Mouse (Mus musculus) intestine, embryonic 16.5 days (tissue): ENCODE measurements around the gene Gm5901. TPM values are rescaled to one million over a fixed set of nuclear protein-coding genes. Genes with fewer than 3 reads are reported as not detected.
A peak's percentile ranks its signal among the peaks of the same experiment; 100 is the strongest.

Experiments used
- ATAC-seq: fragments of 200-750 bp; cut with Nextera tagmentation; 2 replicates; pipeline ENCODE4 v1.8.0; 2017; ENCODE audit warnings: moderate TSS enrichment, moderate library complexity
- H3K27ac ChIP-seq: fragments of 300-500 bp; sonication (generic); 2 replicates; pipeline ENCODE4 v1.5.1; 2014; ENCODE audit warnings: mild to moderate bottlenecking, low read length
- H3K27me3 ChIP-seq: fragments of 300-500 bp; sonication (generic); replicated peaks from 2 replicates; pipeline ENCODE4 v1.6.1; 2014; ENCODE audit warnings: low read length, control low read depth, mixed read lengths; ENCODE audit not compliant: control insufficient read depth, insufficient read depth
- H3K36me3 ChIP-seq: fragments of 300-500 bp; sonication (generic); 2 replicates; pipeline ENCODE4 v1.6.1; 2014; ENCODE audit warnings: low read length, control low read depth; ENCODE audit not compliant: control insufficient read depth, insufficient read depth
- H3K4me1 ChIP-seq: fragments of 300-500 bp; sonication (generic); 2 replicates; pipeline ENCODE4 v1.6.1; 2014; ENCODE audit warnings: low read length, control low read depth, mixed read lengths; ENCODE audit not compliant: control insufficient read depth, insufficient read depth
- H3K4me2 ChIP-seq: fragments of 300-500 bp; sonication (generic); 2 replicates; pipeline ENCODE4 v1.6.1; 2014; ENCODE audit warnings: low read depth, low read length, control low read depth
- H3K4me3 ChIP-seq: fragments of 300-500 bp; sonication (generic); 2 replicates; pipeline ENCODE4 v1.5.1; 2014; ENCODE audit warnings: mild to moderate bottlenecking, low read length
- H3K9ac ChIP-seq: fragments of 300-500 bp; sonication (generic); 2 replicates; pipeline ENCODE4 v1.6.1; 2014; ENCODE audit warnings: low read depth, low read length
- H3K9me3 ChIP-seq: fragments of 300-500 bp; sonication (generic); 2 replicates; pipeline ENCODE4 v1.6.1; 2016; ENCODE audit warnings: low read length, control low read depth; ENCODE audit not compliant: control insufficient read depth
- WGBS: fragments of 180-500 bp; shearing (Covaris S2); extraction: QIAGEN DNeasy Blood & Tissue Kit; methylation state at CpG from one replicate; pipeline ENCODE4 v1.1.7; 2014; 5-methylcytosine and 5-hydroxymethylcytosine counted together
- polyA plus RNA-seq: library from polyadenylated mRNA; unstranded; fragments of >200 nt; fragmentation: Nextera tagmentation; extraction: Ambion mirVana; gene quantifications from 2 replicates; pipeline ENCODE4 v1.2.1, GENCODE M21; 2015

Gm5901 gene
- polyA plus RNA-seq, 1 experiment from 2014 or later = not detected

DNA sequence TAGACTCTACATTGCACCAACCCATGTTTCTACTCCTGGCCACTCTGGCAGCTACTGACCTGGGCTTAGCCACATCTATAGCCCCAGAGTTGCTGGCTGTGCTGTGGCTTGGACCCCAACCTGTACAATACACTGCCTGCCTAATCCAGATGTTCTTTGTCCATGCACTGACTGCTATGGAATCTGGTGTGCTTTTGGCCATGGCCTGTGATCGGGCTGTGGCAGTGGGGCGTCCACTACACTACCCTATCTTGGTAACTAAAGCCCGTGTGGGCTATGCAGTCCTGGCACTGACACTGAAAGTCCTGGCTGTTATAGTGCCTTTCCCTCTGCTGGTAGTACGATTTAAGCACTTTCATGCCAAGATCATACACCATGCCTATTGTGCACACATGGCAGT, 6.3 kb upstream of the Gm5901 start:
- no peaks in the 10 kb centered on the region for H3K9me3 ChIP-seq
- 90% methylated on average over 4 of the region's 4 CpGs for WGBS
- no peak overlapping the region for H3K4me2 ChIP-seq
- no peak overlapping the region for H3K9ac ChIP-seq
- H3K27ac ChIP-seq = no peak overlapping the region
- ATAC-seq = no peak
- no peaks in the 10 kb centered on the region for H3K4me1 ChIP-seq
- H3K27me3 ChIP-seq = no peaks in the 10 kb centered on the region
- H3K4me3 ChIP-seq = no peak overlapping the region
- no peaks in the 10 kb centered on the region for H3K36me3 ChIP-seq

DNA sequence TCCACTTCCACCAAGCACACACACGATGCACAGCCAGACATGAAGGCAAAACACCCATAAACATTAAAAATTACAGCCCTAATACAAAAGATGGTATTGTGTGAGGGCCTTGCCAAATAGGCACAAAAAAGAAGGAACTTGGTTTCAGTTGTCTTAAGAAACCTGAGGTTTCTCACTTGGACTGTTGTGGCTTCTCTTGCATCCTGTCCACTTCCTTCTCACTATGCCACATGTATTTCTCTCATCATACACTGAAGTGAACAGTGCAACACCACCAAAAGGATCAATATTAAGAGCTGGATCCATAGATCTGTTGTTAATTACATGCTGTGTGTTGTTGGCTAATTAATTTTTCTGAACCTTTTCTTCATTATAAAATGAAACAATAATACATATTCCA, 1.9 kb upstream of the Gm5901 start:
- H3K9ac ChIP-seq = no peak overlapping the region
- H3K9me3 ChIP-seq = no peaks in the 10 kb centered on the region
- H3K27me3 ChIP-seq = no peaks in the 10 kb centered on the region
- no peak overlapping the region for H3K4me2 ChIP-seq
- no peak for ATAC-seq
- no peak overlapping the region for H3K4me3 ChIP-seq
- H3K4me1 ChIP-seq = no peaks in the 10 kb centered on the region
- H3K27ac ChIP-seq = no peak overlapping the region
- 88% methylated on average over 1 of the region's 1 CpGs for WGBS
- H3K36me3 ChIP-seq = 0 out of 2 replicates have a peak, but pooled peaks cover 6% of the 10 kb centered on the region

DNA sequence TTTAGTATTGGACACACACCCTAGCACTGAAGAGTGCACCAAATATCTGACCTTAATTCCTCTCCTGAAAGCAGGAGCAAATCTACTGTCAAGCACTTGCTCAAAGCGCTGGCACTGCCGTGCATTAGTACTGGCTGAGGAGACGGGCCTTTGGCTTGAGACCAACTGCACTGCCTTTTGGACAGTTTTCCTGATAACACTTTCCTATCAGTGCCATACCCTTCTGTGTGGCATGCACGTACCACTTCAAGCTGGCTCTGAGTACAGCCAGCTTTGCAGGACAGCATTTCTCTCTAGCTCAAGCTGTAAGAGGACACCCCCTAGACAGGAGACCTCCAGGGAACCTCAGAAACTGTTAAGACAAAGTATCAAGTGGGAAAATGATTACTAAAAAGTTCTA, 1.3 kb upstream of the Gm5901 start:
- Histone ChIP-seq H3K4me1 (no peaks in the 10 kb centered on the region), H3K9me3 (no peaks in the 10 kb centered on the region), H3K4me2 (no peak overlapping the region), H3K27me3 (no peaks in the 10 kb centered on the region), H3K4me3 (no peak overlapping the region), H3K27ac (no peak overlapping the region), H3K36me3 (0 out of 2 replicates have a peak, but pooled peaks cover 11% of the 10 kb centered on the region), H3K9ac (no peak overlapping the region)
- WGBS = 85% methylated on average over 4 of the region's 4 CpGs
- no peak for ATAC-seq

DNA sequence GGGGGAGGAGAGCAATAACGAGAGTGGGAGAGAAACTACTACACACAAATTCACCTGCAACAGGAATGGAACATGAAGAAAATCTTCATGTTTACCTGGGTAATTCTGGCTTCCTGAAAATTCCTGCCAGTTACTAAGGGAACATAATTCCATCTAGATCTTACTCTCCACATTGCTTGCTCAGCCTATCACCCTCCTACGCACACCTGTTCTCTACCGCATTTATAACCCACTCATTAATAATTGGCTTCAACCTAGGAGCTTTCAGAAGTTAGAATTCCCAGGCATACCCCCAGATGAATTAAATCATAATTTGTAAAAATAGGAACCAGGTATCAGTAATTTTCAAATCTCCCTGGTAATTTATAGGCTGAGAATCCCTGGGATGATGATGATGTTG, 862 bp upstream of the Gm5901 start:
- 0 out of 2 replicates have a peak, but pooled peaks cover 13% of the 10 kb centered on the region for H3K36me3 ChIP-seq
- no peak overlapping the region for H3K9ac ChIP-seq
- no peaks in the 10 kb centered on the region for H3K27me3 ChIP-seq
- H3K9me3 ChIP-seq = no peaks in the 10 kb centered on the region
- H3K27ac ChIP-seq = no peak overlapping the region
- H3K4me1 ChIP-seq = no peaks in the 10 kb centered on the region
- ATAC-seq = no peak
- H3K4me3 ChIP-seq = no peak overlapping the region
- no peak overlapping the region for H3K4me2 ChIP-seq
- WGBS = 92% methylated on average over 3 of the region's 3 CpGs

DNA sequence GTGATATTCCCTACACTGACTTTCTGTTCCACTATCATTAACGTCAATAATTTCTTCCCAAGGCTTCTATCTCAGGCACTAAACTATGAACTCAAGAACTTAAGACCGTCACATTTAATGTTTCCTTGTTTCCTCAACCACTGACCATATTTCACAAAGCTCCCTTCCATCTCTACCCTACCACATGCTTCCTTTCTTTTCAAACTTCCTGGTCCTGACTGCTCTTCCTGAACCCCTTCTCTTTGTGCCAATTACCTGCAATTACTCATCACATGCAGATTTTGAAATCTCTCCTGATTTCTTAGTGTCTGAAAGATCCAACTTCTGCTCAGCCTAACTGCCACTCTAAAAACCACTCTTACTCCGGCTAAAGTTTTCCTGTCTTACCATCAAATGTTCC, 5.5 kb downstream of the Gm5901 start:
- no peak for ATAC-seq
- H3K9me3 ChIP-seq = no peaks in the 10 kb centered on the region
- H3K27me3 ChIP-seq = no peaks in the 10 kb centered on the region
- H3K4me1 ChIP-seq = no peaks in the 10 kb centered on the region
- WGBS = 92% methylated on average over 3 of the region's 3 CpGs
- no peak overlapping the region for H3K4me3 ChIP-seq
- H3K36me3 ChIP-seq = peaks cover 30% of the 10 kb centered on the region
- H3K9ac ChIP-seq = no peak overlapping the region
- no peak overlapping the region for H3K4me2 ChIP-seq
- H3K27ac ChIP-seq = no peak overlapping the region

DNA sequence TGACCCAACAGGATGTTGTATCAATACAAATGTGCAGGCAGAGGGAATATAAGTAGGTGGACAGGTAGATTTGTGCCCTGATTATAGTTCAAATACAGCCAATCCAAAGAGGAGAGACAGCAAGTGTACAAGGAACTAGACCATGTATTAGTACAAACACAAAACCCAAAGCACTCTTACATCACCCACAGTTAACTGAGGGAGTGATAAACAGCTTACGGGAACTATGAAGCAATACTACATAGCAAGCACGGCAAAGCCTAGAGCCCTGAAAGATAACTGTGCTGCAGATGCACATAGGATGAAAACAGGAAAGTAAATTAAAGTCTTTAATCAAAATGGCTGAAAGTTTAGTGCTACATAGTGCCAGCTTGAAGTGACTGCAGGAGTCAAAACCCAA, 12.9 kb downstream of the Gm5901 start:
- no peaks in the 10 kb centered on the region for H3K27me3 ChIP-seq
- peaks cover 24% of the 10 kb centered on the region for H3K36me3 ChIP-seq
- H3K4me1 ChIP-seq = no peaks in the 10 kb centered on the region
- H3K27ac ChIP-seq = no peak overlapping the region
- no peak overlapping the region for H3K9ac ChIP-seq
- no peaks in the 10 kb centered on the region for H3K9me3 ChIP-seq
- WGBS = 84% methylated on average over 2 of the region's 2 CpGs
- no peak for ATAC-seq
- H3K4me2 ChIP-seq = no peak overlapping the region
- no peak overlapping the region for H3K4me3 ChIP-seq

DNA sequence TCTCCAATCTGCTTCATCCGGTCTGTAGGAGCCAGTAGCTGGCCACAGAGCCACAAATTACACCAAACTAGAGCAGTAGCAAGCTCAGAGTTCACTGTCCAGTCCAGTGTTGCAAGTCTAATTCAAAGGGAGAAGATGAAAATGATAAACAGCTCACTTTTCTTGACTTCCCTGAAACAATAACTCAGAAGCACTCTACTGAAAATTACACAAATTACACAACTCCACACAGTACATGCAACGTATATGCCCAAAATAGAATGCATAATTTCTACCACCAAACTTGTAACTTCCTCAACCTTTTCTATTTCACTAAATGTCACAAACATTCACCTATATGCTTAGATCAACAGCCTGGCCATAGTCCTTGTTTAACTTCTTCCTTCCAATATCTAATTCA, 15.4 kb downstream of the Gm5901 start:
- Histone ChIP-seq H3K4me2 (no peak overlapping the region), H3K9me3 (no peaks in the 10 kb centered on the region), H3K9ac (no peak overlapping the region), H3K4me1 (peaks cover 2% of the 10 kb centered on the region; the same call in 1 of the 2 replicates), H3K27ac (no peak overlapping the region), H3K36me3 (peaks cover 12% of the 10 kb centered on the region), H3K4me3 (no peak overlapping the region), H3K27me3 (no peaks in the 10 kb centered on the region)
- WGBS = 88% methylated on average over 2 of the region's 2 CpGs
- no peak for ATAC-seq

DNA sequence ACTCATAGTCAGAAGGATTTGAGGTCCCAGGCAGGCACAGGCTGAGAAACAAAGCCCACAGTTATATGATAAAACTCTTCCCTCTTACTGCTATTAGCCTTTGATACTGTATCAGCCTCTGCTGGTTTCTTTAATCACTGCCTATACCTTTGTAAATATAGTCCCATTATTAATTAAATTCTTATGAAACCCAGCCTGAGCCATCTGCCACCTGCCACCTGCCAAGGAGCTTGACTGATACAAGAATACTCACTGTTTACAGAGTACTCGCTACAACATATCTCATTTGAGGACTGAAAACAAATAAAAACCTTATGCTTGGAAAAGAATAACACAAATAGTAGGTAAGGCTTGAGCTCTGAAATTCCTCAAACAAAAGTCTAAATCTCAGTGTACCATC, 19.8 kb downstream of the Gm5901 start:
- H3K4me3 ChIP-seq = no peak overlapping the region
- 66% methylated on average over 1 of the region's 1 CpGs for WGBS
- no peak overlapping the region for H3K4me2 ChIP-seq
- H3K4me1 ChIP-seq = peaks cover 10% of the 10 kb centered on the region; the same call in 1 of the 2 replicates
- H3K27ac ChIP-seq = no peak overlapping the region
- H3K36me3 ChIP-seq = peaks cover 1% of the 10 kb centered on the region
- no peaks in the 10 kb centered on the region for H3K27me3 ChIP-seq
- no peak for ATAC-seq
- H3K9ac ChIP-seq = no peak overlapping the region
- H3K9me3 ChIP-seq = no peaks in the 10 kb centered on the region

DNA sequence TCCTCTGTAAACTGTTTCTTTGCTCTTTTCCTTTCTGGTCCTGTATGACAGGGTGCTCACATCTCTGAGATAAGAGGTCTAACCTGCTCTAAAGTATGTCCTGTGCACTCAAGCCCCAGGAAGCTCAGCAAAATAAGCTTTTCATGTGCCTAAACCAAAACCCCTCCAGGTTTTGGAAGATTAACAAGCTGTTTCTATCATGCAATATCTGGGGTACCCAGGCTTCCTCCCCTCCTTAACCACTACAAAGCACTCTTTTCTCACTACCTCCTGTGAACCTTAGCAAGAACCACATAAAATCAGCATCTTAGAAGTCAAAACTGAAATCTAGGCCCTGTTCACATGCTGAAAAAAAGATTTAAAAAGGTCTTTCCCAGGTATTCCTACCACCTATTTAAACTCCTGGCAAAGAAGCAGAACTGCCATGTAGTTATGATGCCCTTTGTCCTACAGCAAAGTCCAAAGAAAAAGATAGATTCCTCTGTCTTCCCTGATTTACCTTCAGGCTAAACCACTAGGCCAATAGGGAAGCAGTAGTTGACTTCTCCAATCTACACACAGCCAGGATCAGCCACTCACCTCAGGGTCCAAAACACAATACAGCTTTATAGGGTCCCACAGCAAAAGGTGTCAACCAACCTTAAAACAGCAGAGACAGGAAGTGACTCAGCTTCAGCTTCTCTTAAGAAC, 20.4 kb downstream of the Gm5901 start:
- Histone ChIP-seq H3K9me3 (no peaks in the 10 kb centered on the region), H3K4me3 (no peak overlapping the region), H3K4me1 (peaks cover 10% of the 10 kb centered on the region; the same call in 1 of the 2 replicates), H3K9ac (no peak overlapping the region; the same call in 1 of the 2 replicates), H3K4me2 (peak overlapping the region; percentile 39), H3K27ac (peak overlapping the region; percentile 90), H3K36me3 (no peaks in the 10 kb centered on the region), H3K27me3 (no peaks in the 10 kb centered on the region)
- peak; percentile 1; the same call in 1 of the 2 replicates for ATAC-seq

DNA sequence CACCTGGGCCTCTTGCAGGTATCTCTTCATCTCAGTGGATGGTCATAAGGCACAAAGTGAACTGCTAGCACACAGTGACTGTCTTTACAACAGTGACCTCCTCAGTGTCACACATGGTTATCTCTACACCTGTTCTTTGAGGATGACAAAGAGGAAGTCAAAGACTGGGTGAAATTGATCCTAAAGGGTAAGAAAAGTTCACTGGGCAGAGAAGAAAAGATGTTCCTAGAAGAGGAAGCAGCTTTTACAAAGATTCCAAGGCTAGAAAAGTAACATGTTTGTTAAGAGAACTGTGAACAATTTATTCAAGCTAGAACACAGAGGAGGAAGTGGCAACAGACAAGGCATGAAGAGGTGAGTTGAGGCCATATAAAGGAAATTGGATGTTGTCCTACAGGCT, 21.3 kb downstream of the Gm5901 start:
- Histone ChIP-seq H3K4me1 (peaks cover 12% of the 10 kb centered on the region), H3K36me3 (no peaks in the 10 kb centered on the region), H3K27ac (peak overlapping the region; percentile 90), H3K27me3 (no peaks in the 10 kb centered on the region), H3K9me3 (no peaks in the 10 kb centered on the region), H3K4me2 (peak overlapping the region; percentile 39), H3K9ac (no peak overlapping the region), H3K4me3 (no peak overlapping the region)
- no peak for ATAC-seq
